Mouse (Mus musculus) kidney, embryonic 15.5 days (tissue): Measurements from ENCODE around the gene Taf5l. TPM values are rescaled to one million over a fixed set of nuclear protein-coding genes. Genes with fewer than 3 reads are reported as not detected.
"Not testable (repeated sequence)": the region's sequence is repeated elsewhere in the genome, so short reads cannot be mapped to it uniquely, and the experiment has no call there.

Experiments
- ATAC-seq: fragments of 200-750 bp; cut with Nextera tagmentation; replicated peaks from 2 replicates; pipeline ENCODE4 v1.8.0; 2017; ENCODE audit warnings: moderate TSS enrichment; ENCODE audit not compliant: low FRiP score
- H3K27ac ChIP-seq: fragments of 300-500 bp; sonication (generic); 2 replicates; pipeline ENCODE4 v1.5.1; 2015; ENCODE audit warnings: mild to moderate bottlenecking, inconsistent platforms
- H3K27me3 ChIP-seq: fragments of 300-500 bp; sonication (generic); 2 replicates; pipeline ENCODE4 v1.6.1; 2015; ENCODE audit warnings: inconsistent platforms
- H3K36me3 ChIP-seq: fragments of 300-500 bp; sonication (generic); 2 replicates; pipeline ENCODE4 v1.6.1; 2015; ENCODE audit warnings: inconsistent platforms
- H3K4me1 ChIP-seq: fragments of 300-500 bp; sonication (generic); 2 replicates; pipeline ENCODE4 v1.6.1; 2015; ENCODE audit warnings: inconsistent platforms
- H3K4me2 ChIP-seq: fragments of 300-500 bp; sonication (generic); 2 replicates; pipeline ENCODE4 v1.6.1; 2015; ENCODE audit warnings: moderate library complexity, mild to moderate bottlenecking, inconsistent platforms
- H3K4me3 ChIP-seq: fragments of 300-500 bp; sonication (generic); replicated peaks from 2 replicates; pipeline ENCODE4 v1.5.1; 2015; ENCODE audit warnings: mild to moderate bottlenecking, inconsistent platforms
- H3K9ac ChIP-seq: fragments of 300-500 bp; sonication (generic); 2 replicates; pipeline ENCODE4 v1.6.1; 2015; ENCODE audit warnings: mild to moderate bottlenecking, inconsistent platforms
- H3K9me3 ChIP-seq: fragments of 300-500 bp; sonication (generic); replicated peaks from 2 replicates; pipeline ENCODE4 v1.6.1; 2016; ENCODE audit warnings: inconsistent platforms
- WGBS: fragments of 180-500 bp; shearing (Covaris S2); methylation state at CpG from one replicate; pipeline ENCODE4 v1.1.7; 2015; ENCODE audit warnings: mixed read lengths; 5-methylcytosine and 5-hydroxymethylcytosine counted together
- polyA plus RNA-seq: library from polyadenylated mRNA; unstranded; fragments of >200 nt; fragmentation: Nextera tagmentation; extraction: Ambion mirVana; gene quantifications from 2 replicates; pipeline ENCODE4 v1.2.1, GENCODE M21; 2015

The Taf5l gene
- polyA plus RNA-seq, 1 experiment from 2014 or later = 40.9 TPM

DNA sequence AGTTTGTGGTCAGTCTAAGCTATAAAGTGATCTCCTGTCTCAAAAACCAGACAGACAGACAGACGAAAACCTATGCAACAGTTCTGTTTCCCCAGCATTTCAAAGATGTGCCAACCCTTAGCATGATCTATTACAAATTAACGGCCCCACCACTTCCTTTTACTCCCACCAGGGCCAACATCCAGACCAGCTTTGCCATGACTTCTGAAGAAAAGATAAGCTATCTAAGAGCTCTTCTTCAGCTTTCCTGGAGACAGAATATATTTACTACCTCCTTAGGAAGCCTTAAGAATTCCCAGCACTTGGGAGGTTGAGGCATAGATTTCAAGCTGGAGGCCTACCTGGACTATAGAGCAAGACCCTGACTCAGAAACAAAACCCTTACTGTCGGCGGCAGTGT is 41.0 kb downstream of the Taf5l start:
- H3K4me1 ChIP-seq = peaks cover 36% of the 10 kb centered on the region
- no peaks in the 10 kb centered on the region for H3K27me3 ChIP-seq
- ATAC-seq = no peak
- 65% methylated on average over 4 of the region's 4 CpGs for WGBS
- H3K27ac ChIP-seq = no peak overlapping the region
- H3K4me2 ChIP-seq = no peak overlapping the region
- H3K9me3 ChIP-seq = no peaks in the 10 kb centered on the region
- no peak overlapping the region for H3K4me3 ChIP-seq
- H3K36me3 ChIP-seq = no peaks in the 10 kb centered on the region
- H3K9ac ChIP-seq = no peak overlapping the region

DNA sequence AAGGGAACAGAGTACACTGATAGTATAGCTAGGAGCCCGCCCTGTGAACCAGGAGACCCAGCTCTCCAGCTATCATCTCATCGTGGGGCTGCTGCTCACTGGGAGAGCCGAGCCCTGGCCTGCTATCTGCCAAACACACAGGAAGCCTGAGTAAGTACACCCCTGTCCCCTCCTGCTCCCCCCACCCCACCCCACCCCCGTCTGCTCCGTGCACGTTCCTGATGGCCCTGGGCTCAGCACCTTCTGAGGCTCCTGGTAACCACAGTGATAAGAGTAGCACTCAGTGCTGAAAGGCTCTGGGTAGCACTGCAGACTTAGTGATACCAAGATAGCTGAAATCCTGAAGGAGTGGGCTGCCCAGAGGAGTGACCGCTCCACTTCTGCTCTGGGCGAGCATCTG is 42.3 kb downstream of the Taf5l start:
- H3K27me3 ChIP-seq = no peaks in the 10 kb centered on the region
- H3K4me2 ChIP-seq = no peak overlapping the region; the same call in 1 of the 2 replicates
- H3K9me3 ChIP-seq = no peaks in the 10 kb centered on the region
- no peak overlapping the region for H3K9ac ChIP-seq
- WGBS = 70% methylated on average over 8 of the region's 8 CpGs
- peak; percentile 40; the same call in 1 of the 2 replicates for ATAC-seq
- no peak overlapping the region for H3K4me3 ChIP-seq
- no peaks in the 10 kb centered on the region for H3K36me3 ChIP-seq
- peaks cover 34% of the 10 kb centered on the region for H3K4me1 ChIP-seq
- H3K27ac ChIP-seq = peak overlapping the region; percentile 51; the same call in 1 of the 2 replicates

- no peak for ATAC-seq
- 54% methylated on average over 14 of the region's 14 CpGs for WGBS
- Histone ChIP-seq H3K36me3 (no peaks in the 10 kb centered on the region), H3K9ac (0 out of 2 replicates have a peak overlapping the region, but pooled peaks have one; percentile 4), H3K4me2 (no peak overlapping the region; the same call in 1 of the 2 replicates), H3K27ac (peak overlapping the region; percentile 51), H3K4me1 (peaks cover 32% of the 10 kb centered on the region), H3K9me3 (no peaks in the 10 kb centered on the region), H3K4me3 (no peak overlapping the region), H3K27me3 (no peaks in the 10 kb centered on the region)
Observed at GRCm38 (mm10) chr8:123978166-123978838, 42.9 kb downstream of the Taf5l start.

DNA sequence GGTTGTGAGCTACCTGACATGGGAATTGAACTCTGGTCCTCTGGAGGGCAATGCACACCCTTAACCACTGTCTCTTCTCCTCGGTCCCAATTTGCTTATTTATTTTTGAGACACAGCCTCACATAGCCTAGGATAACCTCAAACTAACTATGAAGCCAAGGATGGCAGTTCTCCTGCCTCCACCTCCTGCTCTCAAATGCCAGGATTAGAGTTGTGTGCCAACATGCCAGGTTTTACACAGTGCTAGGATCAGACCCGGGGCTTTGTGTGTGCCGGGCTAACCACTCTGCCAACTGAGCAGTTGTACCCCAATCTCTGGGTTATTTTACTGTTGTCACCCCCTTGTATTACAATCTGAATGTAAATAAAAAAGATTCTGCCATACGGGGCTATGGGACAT is 43.7 kb downstream of the Taf5l start:
- Histone ChIP-seq H3K36me3 (no peaks in the 10 kb centered on the region), H3K27me3 (no peaks in the 10 kb centered on the region), H3K27ac (0 out of 2 replicates have a peak overlapping the region, but pooled peaks have one; percentile 51), H3K4me3 (no peak overlapping the region), H3K9ac (no peak overlapping the region), H3K4me2 (no peak overlapping the region), H3K9me3 (no peaks in the 10 kb centered on the region), H3K4me1 (peaks cover 29% of the 10 kb centered on the region)
- WGBS = 82% methylated on average over 4 of the region's 4 CpGs
- no peak for ATAC-seq

GRCm38 (mm10) chr8:123973495-123973894 is 47.7 kb downstream of the Taf5l start:
- Histone ChIP-seq H3K4me1 (peaks cover 7% of the 10 kb centered on the region), H3K4me3 (no peak overlapping the region), H3K27ac (no peak overlapping the region), H3K4me2 (no peak overlapping the region), H3K27me3 (no peaks in the 10 kb centered on the region), H3K36me3 (peaks cover 11% of the 10 kb centered on the region), H3K9me3 (no peaks in the 10 kb centered on the region), H3K9ac (no peak overlapping the region)
- WGBS = 65% methylated on average over 1 of the region's 1 CpGs
- no peak for ATAC-seq

GRCm38 (mm10) chr8:123966896-123967295 is 54.3 kb downstream of the Taf5l start:
- Histone ChIP-seq H3K4me3 (no peak overlapping the region), H3K36me3 (peaks cover 38% of the 10 kb centered on the region), H3K9me3 (no peaks in the 10 kb centered on the region), H3K27ac (no peak overlapping the region), H3K27me3 (no peaks in the 10 kb centered on the region), H3K4me2 (no peak overlapping the region), H3K9ac (no peak overlapping the region), H3K4me1 (no peaks in the 10 kb centered on the region)
- ATAC-seq = no peak
- 66% methylated on average over 2 of the region's 2 CpGs for WGBS

DNA sequence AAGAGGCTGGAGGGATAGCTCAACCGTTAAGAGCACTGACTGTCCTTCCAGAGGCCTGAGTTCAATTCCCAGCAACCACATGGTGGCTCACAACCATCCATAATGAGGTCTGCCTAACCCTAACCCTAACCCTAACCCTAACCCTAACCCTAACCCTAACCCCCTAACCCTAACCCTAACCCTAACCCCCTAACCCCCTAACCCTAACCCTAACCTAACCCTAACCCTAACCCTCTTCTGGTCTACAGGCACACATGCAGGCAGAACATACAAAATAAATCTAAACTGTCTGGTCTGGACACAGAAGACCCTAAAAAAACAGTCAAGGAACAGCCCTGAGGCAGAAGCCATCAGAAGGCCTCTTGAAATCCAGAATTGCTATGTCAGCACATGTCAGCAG is 59.8 kb downstream of the Taf5l start:
- no peak for ATAC-seq
- Histone ChIP-seq H3K9me3 (no peaks in the 10 kb centered on the region), H3K27ac (no peak overlapping the region), H3K27me3 (no peaks in the 10 kb centered on the region), H3K36me3 (peaks cover 57% of the 10 kb centered on the region), H3K4me3 (no peak overlapping the region), H3K4me1 (no peaks in the 10 kb centered on the region), H3K9ac (no peak overlapping the region), H3K4me2 (no peak overlapping the region)
- WGBS = 82% methylated on average over 1 of the region's 1 CpGs

GRCm38 (mm10) chr8:123960556-123960955 is 60.6 kb downstream of the Taf5l start:
- H3K27ac ChIP-seq, H3K4me2 ChIP-seq, ATAC-seq, H3K27me3 ChIP-seq, H3K4me3 ChIP-seq, H3K9me3 ChIP-seq, H3K4me1 ChIP-seq, H3K9ac ChIP-seq: not testable (repeated sequence)
- 82% methylated on average over 5 of the region's 5 CpGs for WGBS
- peaks cover 56% of the 10 kb centered on the region for H3K36me3 ChIP-seq

DNA sequence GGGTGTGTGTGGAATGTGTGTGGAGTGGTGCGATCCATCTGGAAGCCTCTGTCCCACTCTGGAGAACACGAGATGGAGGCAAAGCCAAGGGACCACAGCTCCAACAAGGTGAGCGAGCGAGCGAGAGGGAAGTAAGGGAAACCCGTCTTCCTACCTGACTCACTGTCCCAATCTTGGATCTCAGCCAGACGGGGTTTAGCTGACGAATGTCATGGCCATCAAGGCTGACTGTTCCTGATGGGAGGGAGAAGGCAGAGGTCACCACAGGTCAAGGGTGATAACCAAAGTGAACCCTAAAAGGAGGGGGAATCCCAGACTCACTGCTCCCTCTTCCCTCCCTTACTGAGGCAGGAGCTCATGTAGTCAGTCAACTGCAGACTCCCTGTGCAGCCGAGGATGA is 61.1 kb downstream of the Taf5l start:
- no peak for ATAC-seq

DNA sequence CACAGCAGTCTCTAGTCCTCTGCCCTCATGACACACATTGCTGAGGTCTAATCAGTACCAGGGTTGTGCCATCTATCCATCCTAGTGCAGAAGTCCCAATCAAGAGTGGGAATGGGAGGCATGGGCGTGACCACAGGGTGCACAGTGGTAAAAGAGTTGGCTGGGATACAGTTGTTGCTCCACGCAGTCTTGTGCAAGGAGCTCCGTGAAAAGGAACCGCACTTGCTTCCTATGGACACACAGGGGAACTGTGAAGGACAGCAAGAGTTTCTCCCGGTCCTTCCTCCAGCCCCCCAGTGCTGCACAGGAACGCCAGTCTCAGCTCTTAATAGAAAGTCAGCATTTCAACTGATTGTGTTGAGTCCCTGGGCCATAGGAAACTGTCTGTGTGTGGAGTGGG is 61.7 kb downstream of the Taf5l start:
- WGBS = 92% methylated on average over 6 of the region's 6 CpGs
- H3K4me1 ChIP-seq = no peaks in the 10 kb centered on the region
- peaks cover 59% of the 10 kb centered on the region for H3K36me3 ChIP-seq
- H3K27ac ChIP-seq = no peak overlapping the region
- H3K27me3 ChIP-seq = no peaks in the 10 kb centered on the region
- no peak overlapping the region for H3K9ac ChIP-seq
- ATAC-seq = no peak
- no peak overlapping the region for H3K4me2 ChIP-seq
- no peaks in the 10 kb centered on the region for H3K9me3 ChIP-seq
- H3K4me3 ChIP-seq = no peak overlapping the region

More for the DNA sequence above, 61.1 kb downstream of the Taf5l start:
- H3K9ac ChIP-seq = no peak overlapping the region
- no peak overlapping the region for H3K4me3 ChIP-seq
- H3K4me2 ChIP-seq = no peak overlapping the region
- H3K27ac ChIP-seq = no peak overlapping the region
- no peaks in the 10 kb centered on the region for H3K27me3 ChIP-seq
- WGBS = 84% methylated on average over 9 of the region's 9 CpGs
- H3K9me3 ChIP-seq = no peaks in the 10 kb centered on the region
- no peaks in the 10 kb centered on the region for H3K4me1 ChIP-seq
- peaks cover 59% of the 10 kb centered on the region for H3K36me3 ChIP-seq

DNA sequence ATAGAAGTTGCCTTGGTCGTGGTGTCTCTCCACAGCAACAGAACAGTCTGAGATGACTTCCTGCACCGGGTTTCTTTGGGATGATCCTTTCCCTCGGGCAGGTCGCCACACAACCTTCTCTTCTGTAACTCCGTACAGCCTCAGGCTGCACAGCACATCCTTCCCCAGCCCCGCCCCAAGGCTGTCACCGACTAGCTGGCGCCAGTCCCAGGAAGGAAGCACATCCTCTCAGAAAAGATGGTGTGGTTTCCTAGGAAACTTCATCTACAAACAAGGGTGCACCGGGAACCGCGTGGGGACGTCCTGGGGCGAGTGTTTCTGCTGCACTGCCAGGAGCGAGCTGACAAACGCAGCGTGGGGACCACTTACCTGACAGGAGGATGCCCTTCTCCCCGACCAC is 63.1 kb downstream of the Taf5l start:
- Histone ChIP-seq H3K4me3 (no peak overlapping the region), H3K4me2 (no peak overlapping the region), H3K9me3 (no peaks in the 10 kb centered on the region), H3K9ac (no peak overlapping the region), H3K36me3 (peaks cover 63% of the 10 kb centered on the region), H3K27me3 (no peaks in the 10 kb centered on the region), H3K27ac (no peak overlapping the region), H3K4me1 (no peaks in the 10 kb centered on the region)
- no peak for ATAC-seq
- WGBS = 79% methylated on average over 17 of the region's 17 CpGs

DNA sequence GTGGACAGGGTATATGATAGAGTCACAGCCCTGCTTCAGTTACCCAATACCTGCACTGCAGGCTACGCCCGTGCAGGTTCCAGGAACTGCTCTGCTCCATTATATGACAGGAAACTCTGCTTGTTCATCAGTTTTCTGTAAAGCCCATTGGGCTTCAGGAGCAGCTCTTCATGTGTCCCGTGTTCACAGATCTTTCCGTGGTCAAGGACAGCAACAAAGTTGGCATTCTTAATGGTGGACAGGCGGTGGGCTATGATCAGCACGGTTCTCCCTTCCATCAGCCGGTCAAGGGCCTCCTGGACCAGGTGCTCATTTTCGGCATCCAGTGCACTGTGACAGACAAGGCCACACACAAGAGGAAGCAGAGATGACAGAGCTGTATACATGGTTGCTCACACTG is 67.0 kb downstream of the Taf5l start:
- Histone ChIP-seq H3K4me3 (no peak overlapping the region), H3K36me3 (peaks cover 45% of the 10 kb centered on the region), H3K27me3 (no peaks in the 10 kb centered on the region), H3K9ac (no peak overlapping the region), H3K4me2 (no peak overlapping the region), H3K4me1 (peaks cover 9% of the 10 kb centered on the region), H3K27ac (no peak overlapping the region), H3K9me3 (no peaks in the 10 kb centered on the region)
- no peak for ATAC-seq
- 94% methylated on average over 8 of the region's 8 CpGs for WGBS

- Histone ChIP-seq H3K9me3 (no peaks in the 10 kb centered on the region), H3K9ac (no peak overlapping the region), H3K4me3 (no peak overlapping the region), H3K4me1 (peaks cover 9% of the 10 kb centered on the region), H3K27me3 (no peaks in the 10 kb centered on the region), H3K36me3 (peaks cover 42% of the 10 kb centered on the region), H3K4me2 (no peak overlapping the region), H3K27ac (no peak overlapping the region)
- 81% methylated on average over 8 of the region's 8 CpGs for WGBS
- ATAC-seq = no peak
Observed at GRCm38 (mm10) chr8:123953686-123954085, 67.5 kb downstream of the Taf5l start.
